Mouse (Mus musculus): ENCODE measurements around the gene Usp24.

DNA sequence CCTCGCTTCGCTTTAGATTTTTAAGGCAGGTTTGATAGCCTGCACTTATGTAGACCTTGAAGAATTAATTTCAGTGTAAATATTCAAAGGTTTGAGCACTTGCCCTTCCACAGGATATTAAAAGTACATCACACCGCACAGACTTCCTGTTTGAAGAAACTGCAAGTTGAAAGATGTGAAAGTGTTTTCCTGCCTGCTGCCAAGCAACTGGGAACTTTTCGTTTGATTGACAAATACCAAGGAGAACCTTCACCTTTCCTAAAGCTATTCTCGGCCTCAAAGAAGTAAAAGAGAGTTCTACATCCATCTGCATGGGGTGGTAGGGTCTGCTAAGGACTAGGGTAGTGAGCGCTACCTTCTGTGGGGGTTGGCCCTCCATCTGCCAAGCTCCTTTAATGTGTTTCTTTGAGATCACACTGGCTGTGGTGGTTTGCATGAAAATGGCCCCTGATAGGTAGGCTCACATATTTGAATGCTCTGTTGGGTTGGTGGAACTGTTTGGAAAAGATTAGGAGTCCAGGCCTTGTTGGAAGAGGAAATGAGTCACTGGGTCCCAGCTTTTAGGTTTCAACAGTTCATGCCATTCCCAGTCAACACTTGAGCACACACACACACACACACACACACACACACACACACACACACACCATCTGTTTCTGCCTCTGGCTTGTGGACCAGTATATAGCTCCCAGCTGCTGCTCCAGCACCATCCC is 22.5 kb upstream of the Usp24 start:
- TF ChIP-seq CTCF (IDR thresholded peaks at IDR 0.05; ENCODE audit: control insufficient read depth, insufficient read depth, insufficient read length), result no peak
- no peak for TF ChIP-seq MYOD1 (IDR thresholded peaks at IDR 0.05; ENCODE audit: control insufficient read depth, insufficient read length, low read depth)
- no peak for TF ChIP-seq MYOG (IDR thresholded peaks at IDR 0.05; ENCODE audit: control insufficient read depth, extremely low read depth, insufficient read length)
- no peak for TF ChIP-seq MAX (IDR thresholded peaks at IDR 0.05)
- TF ChIP-seq USF1 (IDR thresholded peaks at IDR 0.05; ENCODE audit: low read depth), result no peak

Measured in C2C12 (cell line).